Mouse (Mus musculus): ENCODE results near the gene Fam166b.

DNA sequence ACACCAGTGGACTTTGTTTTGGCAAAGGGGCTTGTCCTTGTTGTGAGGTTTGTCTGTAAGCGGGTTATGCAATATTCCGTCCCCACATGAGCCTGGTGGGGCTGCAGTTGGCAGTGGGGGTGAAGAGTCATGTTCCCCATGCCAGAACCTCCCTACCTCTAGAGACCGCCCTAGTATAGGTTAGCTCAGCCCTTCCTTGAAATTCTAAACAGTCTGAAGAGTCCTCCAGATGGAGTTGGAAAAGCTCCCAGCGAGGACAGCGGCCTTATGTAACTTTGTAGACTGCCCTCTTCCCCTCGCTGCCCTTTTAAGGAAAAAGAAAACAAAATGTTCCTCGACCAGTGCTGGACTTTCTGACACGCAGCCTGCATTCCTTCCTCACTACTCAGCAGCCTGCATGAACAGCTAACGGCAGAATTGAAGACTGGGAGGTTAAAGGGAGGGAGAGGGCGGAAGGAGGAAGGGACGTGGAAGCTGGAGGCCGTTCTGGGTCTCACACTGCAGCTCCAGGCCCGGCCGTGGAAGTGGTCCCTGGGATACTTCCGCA, 34.5 kb downstream of the Fam166b start:
- TF ChIP-seq POLR2A (IDR thresholded peaks at IDR 0.05; ENCODE audit: control insufficient read depth, low read depth, low read length): peak; percentile 46; the same call in 1 of the 2 replicates
- TF ChIP-seq CTCF (IDR thresholded peaks at IDR 0.05; ENCODE audit: control insufficient read depth, insufficient read depth, insufficient replicate concordance, low read depth, low read length): no peak
